Mouse (Mus musculus): ENCODE results near the gene Carns1. TPM values are rescaled to one million over a fixed set of nuclear protein-coding genes. Genes with fewer than 3 reads are reported as not detected.

Gene Carns1
- polyA plus RNA-seq, 1 experiment from 2014 or later, result 0.90 TPM

- H3K4me1 ChIP-seq (replicated peaks; ENCODE audit: control insufficient read depth, insufficient read depth, low read length), result peaks cover 20% of the 10 kb centered on the region
- no peak overlapping the region for H3K4me3 ChIP-seq (ENCODE audit: low read depth, low read length)
- ATAC-seq, result no peak
- no peak overlapping the region for H3K4me2 ChIP-seq (replicated peaks; ENCODE audit: low read depth)
- WGBS, result 69% methylated on average over 11 of the region's 11 CpGs
- H3K9me3 ChIP-seq (ENCODE audit: control insufficient read depth), result no peaks in the 10 kb centered on the region
- no peak for TF ChIP-seq CTCF (IDR thresholded peaks at IDR 0.05; ENCODE audit: low read depth)
- no peak overlapping the region for H3K9ac ChIP-seq (ENCODE audit: low read depth, low read length)
- H3K36me3 ChIP-seq (ENCODE audit: control insufficient read depth, insufficient read depth), result no peaks in the 10 kb centered on the region
- H3K27ac ChIP-seq (ENCODE audit: low read depth, low read length), result peak overlapping the region; percentile 46; the same call in 1 of the 2 replicates
- no peaks in the 10 kb centered on the region for H3K27me3 ChIP-seq (replicated peaks; ENCODE audit: control insufficient read depth, insufficient read depth, low read length)
Measured at GRCm38 (mm10) chr19:4218293-4218692, 43.0 kb upstream of the Carns1 start.

DNA sequence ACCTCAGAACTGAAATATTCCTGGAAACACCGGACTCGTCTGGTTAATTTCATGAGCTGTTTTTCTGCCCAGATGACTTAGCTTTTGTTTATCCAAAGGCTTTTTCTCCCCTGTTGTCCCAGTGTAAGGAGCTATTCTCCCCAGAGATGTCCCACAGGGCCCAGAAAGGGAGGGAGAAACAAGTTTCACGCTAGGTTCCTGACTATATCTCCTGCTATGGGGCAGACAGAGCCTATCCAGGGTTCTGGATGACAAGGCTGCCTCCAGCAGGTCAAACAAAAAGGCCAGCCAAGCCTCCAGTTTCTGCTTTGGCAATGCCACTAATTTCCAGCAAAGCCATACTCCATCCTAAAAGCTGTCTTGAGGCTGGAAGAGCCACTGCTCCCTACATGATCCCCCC lies 42.6 kb upstream of the Carns1 start:
- Histone ChIP-seq H3K4me3 (ENCODE audit: low read depth, low read length) (no peak overlapping the region), H3K27me3 (replicated peaks; ENCODE audit: control insufficient read depth, insufficient read depth, low read length) (no peaks in the 10 kb centered on the region), H3K27ac (ENCODE audit: low read depth, low read length) (peak overlapping the region; percentile 46; the same call in 1 of the 2 replicates), H3K36me3 (ENCODE audit: control insufficient read depth, insufficient read depth) (no peaks in the 10 kb centered on the region), H3K4me2 (replicated peaks; ENCODE audit: low read depth) (no peak overlapping the region; the same call in 1 of the 2 replicates), H3K9me3 (ENCODE audit: control insufficient read depth) (no peaks in the 10 kb centered on the region), H3K9ac (ENCODE audit: low read depth, low read length) (no peak overlapping the region), H3K4me1 (replicated peaks; ENCODE audit: control insufficient read depth, insufficient read depth, low read length) (peaks cover 20% of the 10 kb centered on the region)
- 0 out of 2 replicates have a peak, but pooled peaks have one; percentile 8 for TF ChIP-seq CTCF (IDR thresholded peaks at IDR 0.05; ENCODE audit: low read depth)
- 60% methylated on average over 3 of the region's 3 CpGs for WGBS
- no peak for ATAC-seq

GRCm38 (mm10) chr19:4217140-4217539 lies 41.9 kb upstream of the Carns1 start:
- H3K9ac ChIP-seq (ENCODE audit: low read depth, low read length), result no peak overlapping the region

DNA sequence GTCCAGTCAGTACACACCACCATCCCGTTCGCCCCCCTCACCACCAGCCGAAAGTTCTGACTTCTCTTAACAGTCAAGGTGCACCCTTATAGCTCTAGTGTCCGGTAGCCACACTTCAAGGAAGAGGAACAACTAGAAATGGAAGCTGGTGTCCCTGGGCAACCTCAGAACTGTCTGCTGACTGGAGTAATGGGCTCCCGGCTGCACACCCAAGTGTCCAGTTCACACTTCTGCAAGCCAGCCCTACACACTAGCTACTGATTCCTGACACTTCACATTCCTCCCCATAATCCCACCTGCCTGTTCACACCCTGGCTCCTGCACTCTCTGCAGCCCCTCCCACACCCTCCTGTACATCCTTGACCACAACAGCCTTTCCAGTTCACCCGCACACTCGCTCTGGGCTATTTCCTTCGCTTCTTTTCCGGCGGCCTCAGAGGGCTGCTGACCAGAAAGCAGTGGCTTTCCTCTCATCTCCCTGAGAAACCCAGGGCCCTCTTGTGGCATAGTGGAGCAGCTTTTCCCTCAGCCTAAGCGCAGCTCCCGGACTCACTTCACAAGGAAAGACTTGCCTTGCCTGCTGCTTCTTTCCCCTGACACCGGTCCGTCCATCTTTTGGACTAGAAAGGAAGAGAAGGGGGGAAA lies 40.9 kb upstream of the Carns1 start:
- peak overlapping the region; percentile 41; the same call in 1 of the 2 replicates for H3K27ac ChIP-seq (ENCODE audit: low read depth, low read length)
- peak overlapping the region; percentile 11; the same call in 1 of the 2 replicates for H3K4me3 ChIP-seq (ENCODE audit: low read depth, low read length)
- no peak for ATAC-seq
- no peak overlapping the region for H3K9ac ChIP-seq (ENCODE audit: low read depth, low read length)
- peaks cover 14% of the 10 kb centered on the region for H3K4me1 ChIP-seq (replicated peaks; ENCODE audit: control insufficient read depth, insufficient read depth, low read length)
- peak overlapping the region; percentile 98 for H3K4me2 ChIP-seq (replicated peaks; ENCODE audit: low read depth)
- H3K9me3 ChIP-seq (ENCODE audit: control insufficient read depth), result no peaks in the 10 kb centered on the region
- TF ChIP-seq CTCF (IDR thresholded peaks at IDR 0.05; ENCODE audit: low read depth), result peak; percentile 69
- H3K27me3 ChIP-seq (replicated peaks; ENCODE audit: control insufficient read depth, insufficient read depth, low read length), result no peaks in the 10 kb centered on the region
- no peaks in the 10 kb centered on the region for H3K36me3 ChIP-seq (ENCODE audit: control insufficient read depth, insufficient read depth)
- 27% methylated on average over 14 of the region's 14 CpGs for WGBS

More at GRCm38 (mm10) chr19:4217140-4217539, 41.9 kb upstream of the Carns1 start:
- WGBS, result 27% methylated on average over 5 of the region's 5 CpGs
- Histone ChIP-seq H3K9me3 (ENCODE audit: control insufficient read depth) (no peaks in the 10 kb centered on the region), H3K4me3 (ENCODE audit: low read depth, low read length) (no peak overlapping the region), H3K27me3 (replicated peaks; ENCODE audit: control insufficient read depth, insufficient read depth, low read length) (no peaks in the 10 kb centered on the region), H3K27ac (ENCODE audit: low read depth, low read length) (peak overlapping the region; percentile 46; the same call in 1 of the 2 replicates), H3K4me1 (replicated peaks; ENCODE audit: control insufficient read depth, insufficient read depth, low read length) (peaks cover 18% of the 10 kb centered on the region), H3K4me2 (replicated peaks; ENCODE audit: low read depth) (peak overlapping the region; percentile 98), H3K36me3 (ENCODE audit: control insufficient read depth, insufficient read depth) (no peaks in the 10 kb centered on the region)
- TF ChIP-seq CTCF (IDR thresholded peaks at IDR 0.05; ENCODE audit: low read depth), result no peak
- ATAC-seq, result no peak

- H3K27me3 ChIP-seq (replicated peaks; ENCODE audit: control insufficient read depth, insufficient read depth, low read length), result no peaks in the 10 kb centered on the region
- 5% methylated on average over 20 of the region's 21 CpGs for WGBS
- no peak for ATAC-seq
- H3K36me3 ChIP-seq (ENCODE audit: control insufficient read depth, insufficient read depth), result no peaks in the 10 kb centered on the region
- peak overlapping the region; percentile 91 for H3K9ac ChIP-seq (ENCODE audit: low read depth, low read length)
- TF ChIP-seq CTCF (IDR thresholded peaks at IDR 0.05; ENCODE audit: low read depth), result no peak
- peaks cover 9% of the 10 kb centered on the region for H3K4me1 ChIP-seq (replicated peaks; ENCODE audit: control insufficient read depth, insufficient read depth, low read length)
- peak overlapping the region; percentile 98 for H3K4me2 ChIP-seq (replicated peaks; ENCODE audit: low read depth)
- no peaks in the 10 kb centered on the region for H3K9me3 ChIP-seq (ENCODE audit: control insufficient read depth)
- peak overlapping the region; percentile 82 for H3K27ac ChIP-seq (ENCODE audit: low read depth, low read length)
- peak overlapping the region; percentile 75 for H3K4me3 ChIP-seq (ENCODE audit: low read depth, low read length)
Measured at GRCm38 (mm10) chr19:4215451-4215840, 40.2 kb upstream of the Carns1 start.

GRCm38 (mm10) chr19:4214771-4215450 lies 39.6 kb upstream of the Carns1 start:
- peak overlapping the region; percentile 75 for H3K4me3 ChIP-seq (ENCODE audit: low read depth, low read length)
- H3K4me1 ChIP-seq (replicated peaks; ENCODE audit: control insufficient read depth, insufficient read depth, low read length), result peaks cover 4% of the 10 kb centered on the region
- H3K9me3 ChIP-seq (ENCODE audit: control insufficient read depth), result no peaks in the 10 kb centered on the region
- TF ChIP-seq CTCF (IDR thresholded peaks at IDR 0.05; ENCODE audit: low read depth), result no peak
- no peaks in the 10 kb centered on the region for H3K27me3 ChIP-seq (replicated peaks; ENCODE audit: control insufficient read depth, insufficient read depth, low read length)
- peak; percentile 28 for ATAC-seq
- H3K36me3 ChIP-seq (ENCODE audit: control insufficient read depth, insufficient read depth), result no peaks in the 10 kb centered on the region
- WGBS, result under 1% methylated on average over 55 of the region's 81 CpGs
- H3K27ac ChIP-seq (ENCODE audit: low read depth, low read length), result peak overlapping the region; percentile 82
- H3K9ac ChIP-seq (ENCODE audit: low read depth, low read length), result peak overlapping the region; percentile 91
- peak overlapping the region; percentile 98 for H3K4me2 ChIP-seq (replicated peaks; ENCODE audit: low read depth)

All from intestine, postnatal 0 days (tissue).